Mouse (Mus musculus) ES-E14 (cell line): Measurements from ENCODE around the gene Abca13. TPM values are rescaled to one million over a fixed set of nuclear protein-coding genes. Genes with fewer than 3 reads are reported as not detected.

Experiments used
- DNase-seq: peaks from one replicate; pipeline ENCODE4 v3.0.0-alpha.2; 2013; ENCODE audit warnings: low read depth, low spot score
- H3K27ac ChIP-seq: 2 replicates; pipeline ENCODE4 v1.5.1; 2012; ENCODE audit warnings: low read depth, mild to moderate bottlenecking, low read length, moderate library complexity, mixed read lengths; ENCODE audit not compliant: poor library complexity, insufficient read depth, severe bottlenecking
- H3K36me3 ChIP-seq: 2 replicates; pipeline ENCODE4 v1.6.1; 2012; ENCODE audit warnings: mild to moderate bottlenecking, low read length, moderate library complexity, mixed read lengths; ENCODE audit not compliant: control insufficient read depth, poor library complexity, insufficient read depth, severe bottlenecking
- H3K4me1 ChIP-seq, 2 experiments: fragments of 150-350 bp in 1 of 2; sonication (generic) in 1 of 2; 2 replicates each; pipeline ENCODE4 v1.6.1; 2012; ENCODE audit warnings: low read length in 2 of 2, mild to moderate bottlenecking in 1 of 2, mixed read lengths in 1 of 2; ENCODE audit not compliant: control insufficient read depth in 2 of 2, insufficient read depth in 2 of 2, poor library complexity in 1 of 2
- H3K4me3 ChIP-seq, 2 experiments: fragments of 150-350 bp in 1 of 2; sonication (generic) in 1 of 2; 2 replicates each; pipeline ENCODE4 v1.5.1; 2012; ENCODE audit warnings: low read length in 2 of 2, low read depth in 1 of 2, mild to moderate bottlenecking in 1 of 2, mixed read lengths in 1 of 2; ENCODE audit not compliant: insufficient read depth in 1 of 2, poor library complexity in 1 of 2, severe bottlenecking in 1 of 2
- H3K9ac ChIP-seq: 2 replicates; pipeline ENCODE4 v1.6.1; 2012; ENCODE audit warnings: low read depth, mild to moderate bottlenecking, low read length, mixed read lengths; ENCODE audit not compliant: poor library complexity, insufficient read depth, severe bottlenecking
- H3K9me3 ChIP-seq: fragments of 150-350 bp; sonication (generic); 2 replicates; pipeline ENCODE4 v1.6.1; 2012; ENCODE audit warnings: low read depth, mild to moderate bottlenecking, low read length; ENCODE audit not compliant: control insufficient read depth, insufficient read depth
- CHD2 ChIP-seq: IDR thresholded peaks from 2 replicates; pipeline ENCODE4 v1.6.1; 2014; ENCODE audit warnings: mild to moderate bottlenecking, low read depth, low read length, inconsistent platforms
- HCFC1 ChIP-seq: IDR thresholded peaks from 2 replicates; pipeline ENCODE4 v1.6.1; 2012; ENCODE audit warnings: low read length, inconsistent platforms, borderline replicate concordance; ENCODE audit not compliant: insufficient read depth
- MAFK ChIP-seq: IDR thresholded peaks from 2 replicates; pipeline ENCODE4 v1.6.1; 2014; ENCODE audit warnings: mild to moderate bottlenecking, low read depth, low read length, inconsistent platforms; ENCODE audit not compliant: insufficient read depth
- ZC3H11A ChIP-seq: IDR thresholded peaks from 2 replicates; pipeline ENCODE4 v1.6.1; 2012; ENCODE audit warnings: low read depth, mild to moderate bottlenecking, inconsistent platforms, low read length, borderline replicate concordance
- ZNF384 ChIP-seq: IDR thresholded peaks from 2 replicates; pipeline ENCODE4 v1.6.1; 2012; ENCODE audit warnings: low read depth, low read length, inconsistent platforms
- in situ Hi-C, 2 experiments: fragments of 600-800 bp; cut with MboI; formaldehyde crosslinking; loops; one replicate each; pipeline ENCODE4 v1.15.1; 2025; ENCODE audit warnings: low sequenced_read_pairs in 2 of 2, inconsistent platforms in 1 of 2; ENCODE audit not compliant: unreplicated experiment in 2 of 2
- total RNA-seq: library from RNA; depleted of rRNA; stranded (reverse); fragments of 300-350 nt; gene quantifications from 2 replicates; pipeline ENCODE4 v1.2.3, GENCODE M21; 2012

The Abca13 gene
- total RNA-seq, 1 experiment = 0.62 TPM

GRCm38 (mm10) chr11:9531715-9532114 lies 340.0 kb downstream of the Abca13 start:
- Histone ChIP-seq H3K27ac (no peak overlapping the region), H3K4me1 (no peaks in the 10 kb centered on the region), H3K36me3 (no peaks in the 10 kb centered on the region), H3K9me3 (no peaks in the 10 kb centered on the region), H3K9ac (no peak overlapping the region), H3K4me3 (no peak overlapping the region)
- in situ Hi-C loops = no loop called here
- no peak for TF ChIP-seq MAFK
- TF ChIP-seq HCFC1 = no peak
- TF ChIP-seq ZNF384 = no peak
- TF ChIP-seq CHD2 = no peak
- TF ChIP-seq ZC3H11A = no peak
- DNase-seq = no peak

GRCm38 (mm10) chr11:9533189-9533588 lies 341.4 kb downstream of the Abca13 start:
- no peak overlapping the region for H3K27ac ChIP-seq
- no peaks in the 10 kb centered on the region for H3K9me3 ChIP-seq
- no peak for TF ChIP-seq ZNF384
- TF ChIP-seq HCFC1 = no peak
- no peak for TF ChIP-seq CHD2
- TF ChIP-seq MAFK = no peak
- no peak for TF ChIP-seq ZC3H11A
- no peak overlapping the region for H3K9ac ChIP-seq
- no peaks in the 10 kb centered on the region for H3K4me1 ChIP-seq
- in situ Hi-C loops = no loop called here
- no peaks in the 10 kb centered on the region for H3K36me3 ChIP-seq
- no peak overlapping the region for H3K4me3 ChIP-seq
- no peak for DNase-seq

GRCm38 (mm10) chr11:9533658-9534202 lies 342.0 kb downstream of the Abca13 start:
- in situ Hi-C loops = no loop called here
- Histone ChIP-seq H3K4me3 (no peak overlapping the region), H3K4me1 (no peaks in the 10 kb centered on the region), H3K9ac (no peak overlapping the region), H3K36me3 (no peaks in the 10 kb centered on the region), H3K27ac (no peak overlapping the region), H3K9me3 (no peaks in the 10 kb centered on the region)
- no peak for DNase-seq
- no peak for TF ChIP-seq MAFK
- no peak for TF ChIP-seq ZNF384

GRCm38 (mm10) chr11:9536811-9537210 lies 345.1 kb downstream of the Abca13 start:
- Histone ChIP-seq H3K9me3 (no peaks in the 10 kb centered on the region), H3K4me1 (no peaks in the 10 kb centered on the region), H3K9ac (no peak overlapping the region), H3K27ac (no peak overlapping the region), H3K36me3 (no peaks in the 10 kb centered on the region), H3K4me3 (no peak overlapping the region)
- in situ Hi-C loops = no loop called here
- no peak for DNase-seq
- TF ChIP-seq ZC3H11A (no peak), MAFK (no peak), HCFC1 (no peak), ZNF384 (no peak), CHD2 (no peak)

DNA sequence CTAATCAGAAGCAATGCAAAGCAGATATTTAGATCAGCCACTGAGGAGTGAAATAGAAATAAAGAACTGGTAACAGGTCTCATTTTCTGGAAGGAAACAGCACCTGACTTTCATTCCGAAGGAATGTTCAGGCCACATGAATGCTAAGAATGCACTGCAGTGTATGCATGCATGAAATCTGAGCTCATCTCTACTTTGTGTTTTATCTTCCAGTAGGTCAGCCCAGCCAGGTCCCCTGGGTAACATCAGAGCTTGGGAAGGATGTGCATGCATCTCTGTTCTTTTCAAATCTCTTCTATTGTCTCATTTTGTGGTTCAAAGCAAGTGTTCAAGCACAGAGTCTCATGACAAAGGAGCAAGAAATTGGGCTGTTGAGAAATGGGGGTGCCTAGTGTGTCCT lies 346.6 kb downstream of the Abca13 start:
- no peak for DNase-seq
- in situ Hi-C loops = no loop called here
- Histone ChIP-seq H3K9me3 (no peaks in the 10 kb centered on the region), H3K4me3 (no peak overlapping the region), H3K27ac (no peak overlapping the region), H3K9ac (no peak overlapping the region), H3K4me1 (no peaks in the 10 kb centered on the region), H3K36me3 (no peaks in the 10 kb centered on the region)
- TF ChIP-seq CHD2 (no peak), ZC3H11A (no peak), HCFC1 (no peak), ZNF384 (no peak), MAFK (no peak)
